Mouse (Mus musculus) kidney, postnatal 10 days (tissue): Measurements from ENCODE around the gene Gpr162.

Experiments used
- DNase-seq: peaks from one replicate; pipeline ENCODE4 v3.0.0; 2021; ENCODE audit warnings: mixed read lengths

Gpr162 gene

DNA sequence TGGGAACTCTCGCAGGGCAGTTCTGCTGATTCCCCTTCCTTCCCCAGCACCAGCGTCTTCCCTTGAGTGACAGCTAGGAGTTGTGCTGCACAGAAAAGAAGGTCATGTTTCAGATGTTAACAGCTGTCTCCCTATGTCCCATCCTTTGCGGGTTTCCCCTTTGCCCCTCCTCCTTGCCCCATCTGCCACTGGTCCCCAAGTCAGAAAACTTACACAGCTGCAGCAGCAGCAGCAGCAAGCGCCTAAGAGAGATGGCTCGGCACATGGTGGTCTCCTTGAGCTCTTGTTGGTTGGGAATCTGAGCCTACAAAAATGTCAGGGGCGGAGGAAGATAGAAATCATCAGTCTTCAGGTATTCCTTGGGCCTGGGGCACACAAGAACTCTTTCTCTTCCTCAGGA, 15.6 kb upstream of the Gpr162 start:
- DNase-seq = no peak

GRCm38 (mm10) chr6:124874348-124874747, 10.6 kb upstream of the Gpr162 start:
- DNase-seq = no peak

GRCm38 (mm10) chr6:124866560-124866959, 2.8 kb upstream of the Gpr162 start:
- DNase-seq = no peak

- DNase-seq = no peak
These were observed 2.1 kb upstream of the Gpr162 start for GRCm38 (mm10) chr6:124865766-124866362.

DNA sequence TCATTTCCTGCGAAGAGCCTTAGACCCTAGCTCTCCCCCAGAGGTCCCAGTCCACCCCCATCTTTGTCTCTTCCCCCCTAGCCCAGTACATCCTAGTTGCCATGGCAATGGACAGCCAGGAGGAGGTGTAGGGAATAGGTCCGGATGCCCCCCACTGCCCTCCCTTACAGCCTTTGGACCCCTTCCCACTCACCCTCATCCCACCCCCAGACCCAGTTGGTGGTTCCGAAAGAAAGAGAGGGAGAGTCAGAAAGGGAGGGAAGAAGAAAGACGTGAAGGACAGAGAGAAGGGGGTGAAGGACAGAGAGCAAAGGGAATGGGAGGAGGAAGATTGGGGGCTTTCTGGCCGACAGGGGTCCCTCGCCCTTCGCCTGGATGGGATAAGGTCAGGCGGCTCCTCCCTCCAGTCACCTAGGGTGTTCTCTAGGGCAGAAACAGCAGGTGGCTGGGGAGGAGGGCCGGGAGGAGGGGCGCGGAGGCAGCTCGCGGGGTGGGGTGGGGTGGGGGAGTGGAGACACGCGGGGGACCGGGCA, 592 bp downstream of the Gpr162 start:
- DNase-seq = no peak

GRCm38 (mm10) chr6:124862406-124863124, 1.2 kb downstream of the Gpr162 start:
- DNase-seq = no peak

DNA sequence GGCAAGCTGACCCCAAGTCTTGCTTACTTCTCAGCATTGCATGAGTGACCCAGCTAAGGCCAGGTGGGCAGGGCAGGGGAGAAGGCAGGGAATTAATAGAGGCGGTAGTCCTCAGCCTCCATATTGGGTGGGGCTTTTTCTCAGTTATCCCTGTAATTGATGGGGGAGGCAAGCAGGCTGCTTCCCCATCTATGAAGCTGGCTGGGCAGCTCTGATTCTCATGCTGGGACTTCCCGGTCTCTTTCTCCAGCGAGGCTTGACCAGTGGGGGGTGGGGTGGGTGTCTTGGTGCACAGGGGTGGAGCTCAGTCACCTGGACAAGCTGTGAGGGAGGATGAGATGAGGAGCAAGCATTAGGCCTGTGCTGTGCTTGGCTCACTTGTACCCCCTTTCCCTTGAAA, 2.0 kb downstream of the Gpr162 start:
- no peak for DNase-seq

DNA sequence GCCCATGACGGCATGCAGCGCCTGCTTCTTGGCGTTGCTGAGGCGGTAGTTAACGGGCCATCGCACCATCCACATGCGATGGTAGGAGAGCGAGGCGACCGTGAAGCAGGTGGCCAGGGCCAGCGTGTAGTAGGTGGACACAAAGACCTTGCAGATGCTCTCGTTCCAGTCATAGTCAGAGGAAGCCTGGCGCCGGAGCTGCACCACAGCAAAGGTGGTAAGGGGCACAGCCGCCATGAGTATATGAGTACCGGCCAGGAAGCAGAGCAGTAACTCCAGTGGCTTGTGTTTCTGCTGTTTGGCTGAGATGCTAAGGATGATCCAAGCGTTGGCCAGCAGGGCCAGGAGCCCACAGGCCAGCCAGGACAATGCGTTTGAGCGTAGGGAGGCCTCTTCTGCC, 2.5 kb downstream of the Gpr162 start:
- DNase-seq = no peak

- DNase-seq = no peak
These were observed 3.3 kb downstream of the Gpr162 start for GRCm38 (mm10) chr6:124860511-124860910.

- peak; percentile 93 for DNase-seq
These were observed 4.1 kb downstream of the Gpr162 start for GRCm38 (mm10) chr6:124859725-124860124.

- DNase-seq = peak; percentile 14
These were observed 5.0 kb downstream of the Gpr162 start for GRCm38 (mm10) chr6:124858561-124859318.

- peak; percentile 10 for DNase-seq
These were observed 5.8 kb downstream of the Gpr162 start for GRCm38 (mm10) chr6:124857840-124858530.

DNA sequence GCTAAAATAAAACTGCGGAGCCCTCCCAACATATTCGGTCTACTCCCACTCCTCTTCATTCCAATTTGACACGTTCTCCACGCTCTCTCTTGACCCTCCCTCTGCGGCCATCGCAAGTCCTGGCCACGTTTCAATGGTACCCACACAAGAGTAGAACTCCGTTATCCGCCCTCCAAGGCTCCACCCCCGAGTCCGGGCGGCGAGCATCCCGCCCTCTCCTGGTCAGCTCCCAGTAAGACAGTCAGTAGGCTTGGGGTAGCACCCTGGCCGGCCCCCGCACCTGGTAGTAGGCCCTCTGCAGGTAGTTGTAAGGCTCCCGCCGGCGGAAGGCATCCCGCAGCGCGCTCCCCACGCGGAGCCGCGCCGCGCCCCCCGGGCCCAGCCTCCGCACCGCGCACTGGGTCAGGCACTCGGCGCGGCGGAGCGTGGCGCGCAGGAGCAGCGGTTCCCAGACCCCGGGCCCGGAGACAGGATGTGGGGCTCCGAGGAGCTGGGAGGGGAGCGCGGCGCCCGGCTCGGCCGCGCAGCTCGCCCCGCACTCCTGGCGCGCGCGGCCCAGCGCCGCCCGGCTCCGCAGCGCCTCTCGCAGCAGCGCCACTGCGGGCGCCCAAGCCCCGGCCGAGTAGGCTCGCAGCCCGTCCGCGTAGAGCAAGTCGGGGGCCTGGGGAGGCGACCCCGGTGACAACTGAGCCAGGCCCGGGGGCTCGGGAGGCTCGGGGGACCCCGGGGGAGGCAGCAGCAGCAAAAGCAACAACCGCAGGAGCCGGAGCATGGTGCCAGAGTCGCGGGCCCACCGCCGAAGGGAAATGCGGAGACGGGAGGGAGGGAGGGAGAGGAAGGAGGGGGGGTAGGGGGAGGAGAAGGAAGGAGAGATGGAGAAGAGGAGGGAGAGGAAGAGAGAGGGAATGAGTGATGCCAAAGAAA, 6.6 kb downstream of the Gpr162 start, which contains the start of gene P3h3:
Gene P3h3 (minus strand): TSS at position 837 of the 924 bp plus-strand sequence.
- peak; percentile 88 for DNase-seq

DNA sequence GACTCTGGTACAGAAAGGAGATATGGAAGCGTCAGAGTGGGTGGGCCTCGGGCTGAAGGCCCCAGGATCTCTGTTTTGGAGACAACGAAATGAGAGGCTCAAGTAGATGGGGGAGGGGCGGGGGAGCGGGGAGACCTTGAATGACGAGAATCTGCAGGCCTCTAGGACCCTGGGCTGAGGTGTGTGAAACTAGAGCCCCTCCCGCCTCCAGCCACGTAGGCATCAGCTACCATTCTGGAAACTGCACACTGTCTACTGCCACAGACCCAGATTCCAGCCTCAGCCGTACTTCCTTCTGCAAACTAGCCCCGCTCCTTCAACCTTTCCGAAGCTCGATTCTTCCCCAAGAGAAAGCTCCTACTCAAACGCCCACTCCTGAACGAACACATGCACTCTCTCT, 7.5 kb downstream of the Gpr162 start:
- peak; percentile 28 for DNase-seq

GRCm38 (mm10) chr6:124854647-124855046, 9.1 kb downstream of the Gpr162 start:
- peak; percentile 10 for DNase-seq

DNA sequence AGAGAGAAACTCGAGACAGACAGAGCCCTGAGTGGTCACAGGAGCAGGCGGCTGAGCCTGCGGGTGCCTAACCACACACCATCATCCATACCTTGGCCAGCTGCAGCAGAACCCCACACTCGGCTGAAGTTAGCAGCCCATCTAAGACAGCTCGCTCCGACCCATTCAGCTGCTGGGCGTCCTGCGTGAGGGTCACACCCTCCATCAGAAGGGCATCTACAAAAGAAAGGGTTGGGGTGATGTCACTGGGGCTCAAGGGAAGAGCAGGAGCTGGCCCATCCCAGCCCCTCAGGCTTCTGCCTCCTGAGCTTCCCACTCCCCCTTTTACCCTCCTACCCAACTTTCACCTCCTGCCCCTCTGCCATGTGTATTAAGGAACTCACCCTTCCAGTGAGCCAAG, 13.2 kb downstream of the Gpr162 start:
- DNase-seq = no peak

DNA sequence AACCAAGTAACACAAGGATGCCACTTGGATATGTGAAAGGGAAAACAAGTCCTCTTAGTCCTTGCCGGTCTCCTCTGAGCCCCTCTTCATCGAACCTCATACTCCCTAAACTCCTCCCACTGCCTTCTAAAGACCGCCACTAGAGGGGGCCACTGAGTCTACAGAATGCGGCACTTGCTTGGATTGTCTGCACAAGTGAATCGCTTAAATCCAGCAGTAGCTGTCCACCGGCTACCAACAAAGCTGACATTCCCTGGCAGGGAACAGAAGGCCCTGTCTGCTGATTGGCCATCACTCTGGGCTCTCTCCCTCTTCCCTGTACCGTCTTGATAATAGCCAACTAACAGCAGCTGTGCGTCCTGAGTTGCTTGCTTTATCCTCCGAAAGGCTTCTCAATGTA, 16.5 kb downstream of the Gpr162 start:
- peak; percentile 94 for DNase-seq

GRCm38 (mm10) chr6:124840241-124841167, 23.3 kb downstream of the Gpr162 start, which contains the start of gene Gnb3:
Gene Gnb3, minus strand, starts transcription at chr6:124840275.
- DNase-seq = no peak

GRCm38 (mm10) chr6:124839805-124840204, 24.0 kb downstream of the Gpr162 start:
- no peak for DNase-seq

GRCm38 (mm10) chr6:124836411-124836810, 27.4 kb downstream of the Gpr162 start:
- no peak for DNase-seq

DNA sequence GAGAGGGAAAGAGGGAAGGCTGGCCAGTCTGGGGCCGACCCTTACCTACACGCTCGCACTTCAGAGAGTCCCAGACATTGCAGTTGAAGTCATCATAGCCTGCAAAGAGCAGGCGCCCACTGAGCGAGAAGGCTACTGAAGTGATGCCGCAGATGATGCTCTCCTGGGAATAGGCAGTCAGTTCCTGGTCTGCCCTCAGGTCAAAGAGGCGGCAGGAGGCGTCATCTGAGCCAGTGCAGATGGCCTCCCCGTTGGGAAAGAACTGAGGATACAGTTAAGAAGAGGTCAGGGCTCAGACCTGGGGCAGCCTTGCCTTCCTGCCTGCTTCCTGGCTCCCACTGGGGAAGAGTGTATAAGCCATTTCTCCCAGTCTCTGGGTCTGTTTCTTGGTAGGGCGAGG, 28.3 kb downstream of the Gpr162 start:
- no peak for DNase-seq
